Mouse (Mus musculus): Measurements from ENCODE around the gene Klk1b11. TPM values are rescaled to one million over a fixed set of nuclear protein-coding genes. Genes with fewer than 3 reads are reported as not detected.
"Not testable (repeated sequence)": the region's sequence is repeated elsewhere in the genome, so short reads cannot be mapped to it uniquely, and the experiment has no call there.

Klk1b11 gene
- polyA plus RNA-seq, 1 experiment from 2014 or later: not detected

DNA sequence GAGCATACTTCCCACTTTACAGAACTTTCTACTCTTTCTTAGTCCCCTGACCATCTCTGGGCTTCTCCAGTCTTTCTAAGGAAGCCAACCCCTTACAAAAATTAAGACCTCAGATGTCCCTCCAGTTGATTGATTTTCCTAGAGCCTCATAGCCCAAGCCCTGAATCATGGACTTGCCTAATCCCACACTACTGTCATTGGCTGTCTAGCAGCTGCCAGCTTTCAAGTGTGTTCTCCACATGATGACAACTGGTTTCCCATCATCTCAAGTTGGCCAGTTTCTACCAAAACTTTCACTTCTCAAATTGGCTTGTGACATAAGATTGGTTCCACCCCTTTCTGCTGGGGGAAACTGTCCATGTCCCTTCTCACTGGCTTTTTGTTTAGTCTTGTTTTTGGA, 9.2 kb downstream of the Klk1b11 start:
- Histone ChIP-seq H3K27ac (ENCODE audit: low read depth, low read length) (no peak overlapping the region), H3K4me1 (ENCODE audit: control insufficient read depth, insufficient read depth, low read length) (no peaks in the 10 kb centered on the region), H3K4me2 (no peak overlapping the region), H3K36me3 (ENCODE audit: control insufficient read depth, insufficient read depth, low read length) (no peaks in the 10 kb centered on the region), H3K9me3 (ENCODE audit: control insufficient read depth, low read length) (no peaks in the 10 kb centered on the region), H3K4me3 (ENCODE audit: low read depth, low read length) (no peak overlapping the region), H3K9ac (ENCODE audit: low read length) (no peak overlapping the region), H3K27me3 (ENCODE audit: control insufficient read depth, insufficient read depth, low read length) (no peaks in the 10 kb centered on the region)
- DNase-seq (ENCODE audit: low spot score, missing footprints) (no peak), ATAC-seq (ENCODE audit: low FRiP score) (no peak)

DNA sequence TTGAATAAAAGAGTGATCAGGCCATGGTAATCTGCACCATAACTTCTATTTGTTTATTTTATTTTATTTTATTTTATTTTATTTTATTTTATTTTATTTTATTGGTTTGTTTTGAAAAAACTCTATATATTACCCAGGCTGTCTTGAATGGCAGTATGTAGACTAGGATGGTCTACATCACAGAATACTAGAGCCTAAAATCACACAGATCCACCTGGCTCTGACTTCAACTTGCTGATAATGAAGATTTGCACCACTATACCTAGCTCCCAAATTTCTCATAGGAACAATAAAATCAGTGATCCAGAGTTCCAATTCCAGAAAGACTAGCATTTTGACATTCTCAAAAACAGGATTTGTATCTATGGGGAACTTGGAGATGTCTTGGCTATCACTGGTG, 16.2 kb downstream of the Klk1b11 start, which contains the start of gene Klk1b26:
Gene Klk1b26 (plus strand): TSS at position 301 of the 400 bp plus-strand sequence.
- H3K36me3 ChIP-seq (ENCODE audit: control insufficient read depth, insufficient read depth, low read length); H3K27me3 ChIP-seq (ENCODE audit: control insufficient read depth, insufficient read depth, low read length); H3K4me3 ChIP-seq (ENCODE audit: low read depth, low read length); ATAC-seq (ENCODE audit: low FRiP score); H3K9ac ChIP-seq (ENCODE audit: low read length); H3K9me3 ChIP-seq (ENCODE audit: control insufficient read depth, low read length); DNase-seq (ENCODE audit: low spot score, missing footprints); H3K4me2 ChIP-seq; H3K4me1 ChIP-seq (ENCODE audit: control insufficient read depth, insufficient read depth, low read length); H3K27ac ChIP-seq (ENCODE audit: low read depth, low read length): not testable (repeated sequence)

DNA sequence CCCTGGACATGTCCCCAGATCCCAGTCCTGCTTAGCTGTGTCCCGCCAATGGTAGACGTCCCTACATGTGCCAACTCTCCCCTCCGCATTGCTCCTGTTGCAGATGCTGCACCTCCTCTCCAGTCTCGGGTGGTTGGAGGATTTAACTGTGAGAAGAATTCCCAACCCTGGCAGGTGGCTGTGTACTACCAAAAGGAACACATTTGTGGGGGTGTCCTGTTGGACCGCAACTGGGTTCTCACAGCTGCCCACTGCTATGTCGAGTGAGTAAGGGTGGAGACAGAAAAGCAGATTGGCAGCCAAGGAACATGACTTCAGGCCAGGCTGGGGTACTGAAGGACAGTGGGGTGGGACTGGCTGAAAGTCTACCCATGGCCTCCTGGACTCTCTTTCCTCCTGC, 19.0 kb downstream of the Klk1b11 start:
- not testable (repeated sequence) for DNase-seq (ENCODE audit: low spot score, missing footprints); H3K4me3 ChIP-seq (ENCODE audit: low read depth, low read length); ATAC-seq (ENCODE audit: low FRiP score); H3K36me3 ChIP-seq (ENCODE audit: control insufficient read depth, insufficient read depth, low read length); H3K4me1 ChIP-seq (ENCODE audit: control insufficient read depth, insufficient read depth, low read length); H3K9ac ChIP-seq (ENCODE audit: low read length); H3K4me2 ChIP-seq; H3K9me3 ChIP-seq (ENCODE audit: control insufficient read depth, low read length); H3K27ac ChIP-seq (ENCODE audit: low read depth, low read length); H3K27me3 ChIP-seq (ENCODE audit: control insufficient read depth, insufficient read depth, low read length)
- WGBS: 85% methylated on average over 6 of the region's 6 CpGs

DNA sequence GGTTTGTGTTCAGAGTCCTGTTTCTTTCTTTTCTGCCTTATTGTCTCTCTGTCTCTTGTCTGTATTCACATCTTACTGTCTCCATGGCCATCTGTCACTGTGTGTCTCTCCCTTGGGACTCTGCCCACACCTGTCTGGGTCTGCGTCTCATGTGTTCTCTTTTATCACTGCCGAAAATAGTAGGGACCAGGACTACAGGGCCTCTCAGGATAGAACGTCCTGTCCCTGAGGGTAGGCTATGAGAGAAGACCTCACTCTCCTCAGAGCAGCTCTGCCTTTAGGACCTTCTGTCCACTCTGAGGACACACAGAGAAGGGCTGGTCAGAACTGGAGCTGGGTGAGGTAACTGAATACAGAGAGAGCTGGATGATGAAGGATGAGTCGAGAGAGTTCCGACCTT, 19.4 kb downstream of the Klk1b11 start:
- H3K9ac ChIP-seq (ENCODE audit: low read length): no peak overlapping the region
- no peaks in the 10 kb centered on the region for H3K36me3 ChIP-seq (ENCODE audit: control insufficient read depth, insufficient read depth, low read length)
- no peak overlapping the region for H3K4me2 ChIP-seq
- no peak overlapping the region for H3K4me3 ChIP-seq (ENCODE audit: low read depth, low read length)
- H3K27me3 ChIP-seq (ENCODE audit: control insufficient read depth, insufficient read depth, low read length): no peaks in the 10 kb centered on the region
- WGBS: 91% methylated on average over 5 of the region's 5 CpGs
- no peaks in the 10 kb centered on the region for H3K9me3 ChIP-seq (ENCODE audit: control insufficient read depth, low read length)
- no peak for ATAC-seq (ENCODE audit: low FRiP score)
- no peak for DNase-seq (ENCODE audit: low spot score, missing footprints)
- no peak overlapping the region for H3K27ac ChIP-seq (ENCODE audit: low read depth, low read length)
- H3K4me1 ChIP-seq (ENCODE audit: control insufficient read depth, insufficient read depth, low read length): no peaks in the 10 kb centered on the region

Other genes with a start within 250 kb of the Klk1b11 start
- not detected in 2 replicates for gene Klk12, start 227.0 kb upstream of the Klk1b11 start, polyA plus RNA-seq (2014; fragmentation: Nextera tagmentation; extraction: Ambion mirVana)
- gene Klk11, start 221.3 kb upstream of the Klk1b11 start, polyA plus RNA-seq (2014; fragmentation: Nextera tagmentation; extraction: Ambion mirVana): 0.19 TPM in 1 of 2 replicates, not detected in the other
- 0.19 and 0.29 TPM in 2 replicates for gene Klk10, start 214.8 kb upstream of the Klk1b11 start, polyA plus RNA-seq (2014; fragmentation: Nextera tagmentation; extraction: Ambion mirVana)
- not detected in 2 replicates for gene Klk9, start 204.0 kb upstream of the Klk1b11 start, polyA plus RNA-seq (2014; fragmentation: Nextera tagmentation; extraction: Ambion mirVana)
- 7.6 and 7.8 TPM in 2 replicates for gene Klk8, start 198.3 kb upstream of the Klk1b11 start, polyA plus RNA-seq (2014; fragmentation: Nextera tagmentation; extraction: Ambion mirVana)
- gene Klk7, start 184.6 kb upstream of the Klk1b11 start, polyA plus RNA-seq (2014; fragmentation: Nextera tagmentation; extraction: Ambion mirVana): 0.10 TPM in 1 of 2 replicates, not detected in the other
- gene Klk6, start 171.4 kb upstream of the Klk1b11 start, polyA plus RNA-seq (2014; fragmentation: Nextera tagmentation; extraction: Ambion mirVana): 0.40 TPM in 1 of 2 replicates, not detected in the other
- gene Klk5, start 153.9 kb upstream of the Klk1b11 start, polyA plus RNA-seq (2014; fragmentation: Nextera tagmentation; extraction: Ambion mirVana): not detected in 2 replicates
- not detected in 2 replicates for gene Klk4, start 114.7 kb upstream of the Klk1b11 start, polyA plus RNA-seq (2014; fragmentation: Nextera tagmentation; extraction: Ambion mirVana)
- not detected in 2 replicates for gene Klk15, start 62.1 kb upstream of the Klk1b11 start, polyA plus RNA-seq (2014; fragmentation: Nextera tagmentation; extraction: Ambion mirVana)
- gene Klk1b8, start 45.2 kb upstream of the Klk1b11 start, polyA plus RNA-seq (2014; fragmentation: Nextera tagmentation; extraction: Ambion mirVana): not detected in 2 replicates
- gene Klk1b1, start 29.1 kb upstream of the Klk1b11 start, polyA plus RNA-seq (2014; fragmentation: Nextera tagmentation; extraction: Ambion mirVana): not detected in 2 replicates
- not detected in 2 replicates for gene Klk1b9, start 19.8 kb upstream of the Klk1b11 start, polyA plus RNA-seq (2014; fragmentation: Nextera tagmentation; extraction: Ambion mirVana)
- gene Klk1b26, start 16.3 kb downstream of the Klk1b11 start, polyA plus RNA-seq (2014; fragmentation: Nextera tagmentation; extraction: Ambion mirVana): not detected in 2 replicates
- gene Klk1b27, start 56.4 kb downstream of the Klk1b11 start, polyA plus RNA-seq (2014; fragmentation: Nextera tagmentation; extraction: Ambion mirVana): not detected in 2 replicates
- gene Klk1b21, start 106.5 kb downstream of the Klk1b11 start, polyA plus RNA-seq (2014; fragmentation: Nextera tagmentation; extraction: Ambion mirVana): not detected in 2 replicates
- not detected in 2 replicates for gene Klk1b22, start 116.8 kb downstream of the Klk1b11 start, polyA plus RNA-seq (2014; fragmentation: Nextera tagmentation; extraction: Ambion mirVana)
- not detected in 2 replicates for gene Klk1b16, start 140.9 kb downstream of the Klk1b11 start, polyA plus RNA-seq (2014; fragmentation: Nextera tagmentation; extraction: Ambion mirVana)
- not detected in 2 replicates for gene Klk1b24, start 192.4 kb downstream of the Klk1b11 start, polyA plus RNA-seq (2014; fragmentation: Nextera tagmentation; extraction: Ambion mirVana)
- gene Klk1b3, start 202.3 kb downstream of the Klk1b11 start, polyA plus RNA-seq (2014; fragmentation: Nextera tagmentation; extraction: Ambion mirVana): not detected in 2 replicates
- not detected in 2 replicates for gene Klk1b4, start 211.6 kb downstream of the Klk1b11 start, polyA plus RNA-seq (2014; fragmentation: Nextera tagmentation; extraction: Ambion mirVana)
- gene Klk1b5, start 220.1 kb downstream of the Klk1b11 start, polyA plus RNA-seq (2014; fragmentation: Nextera tagmentation; extraction: Ambion mirVana): not detected in 2 replicates
- not detected in 2 replicates for gene Klk1, start 229.5 kb downstream of the Klk1b11 start, polyA plus RNA-seq (2014; fragmentation: Nextera tagmentation; extraction: Ambion mirVana)
- not detected in 2 replicates for gene Gm36864, start 240.3 kb downstream of the Klk1b11 start, polyA plus RNA-seq (2014; fragmentation: Nextera tagmentation; extraction: Ambion mirVana)